Mouse (Mus musculus): ENCODE data around the gene Zgpat. TPM values are rescaled to one million over a fixed set of nuclear protein-coding genes. Genes with fewer than 3 reads are reported as not detected.

Zgpat gene
- polyA plus RNA-seq (2015; fragmentation: Nextera tagmentation; extraction: Ambion mirVana) = 21.8 and 22.9 TPM in 2 replicates

DNA sequence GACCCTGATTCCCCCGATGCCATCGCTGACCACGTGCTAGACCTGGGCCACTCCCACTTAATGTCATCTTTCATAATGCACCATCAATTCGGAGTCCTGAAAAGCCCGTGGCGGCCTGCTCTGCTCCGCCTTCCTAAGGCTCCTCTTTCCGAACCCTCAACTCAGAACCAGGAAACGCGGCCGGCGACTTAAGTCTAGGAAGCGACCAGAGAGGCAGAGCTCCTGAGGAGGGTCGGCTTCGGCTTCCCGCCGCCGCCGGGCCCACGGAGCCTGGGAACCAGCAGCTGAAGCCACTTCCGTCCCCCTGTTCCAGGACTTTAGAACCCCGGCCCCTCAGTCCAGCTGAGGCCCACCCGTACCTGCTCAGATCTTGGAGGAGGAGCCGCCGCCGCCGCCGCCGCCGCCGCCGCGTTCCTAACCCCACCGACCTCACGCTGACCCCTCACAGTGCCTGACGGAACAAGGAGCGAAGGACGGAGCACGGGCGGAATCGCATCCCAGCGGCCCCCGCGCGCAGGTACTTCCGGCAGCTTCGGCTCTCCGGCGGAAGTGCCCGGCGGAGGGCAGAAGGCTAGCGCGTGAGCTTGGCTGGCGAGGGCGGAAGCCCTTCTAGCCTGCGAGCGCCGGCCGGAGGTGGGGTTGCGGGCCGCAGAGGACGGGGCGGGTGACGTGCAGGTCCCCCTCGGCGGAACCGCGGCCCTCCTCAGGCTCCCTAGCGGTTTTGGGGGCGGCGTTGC, at the start of gene Zgpat, which contains the start of gene Arfrp1:
TSS of gene Zgpat (plus strand) at position 69 of the 737 bp plus-strand sequence.
TSS of gene Arfrp1 (minus strand) at position 545 of the 737 bp plus-strand sequence.

DNA sequence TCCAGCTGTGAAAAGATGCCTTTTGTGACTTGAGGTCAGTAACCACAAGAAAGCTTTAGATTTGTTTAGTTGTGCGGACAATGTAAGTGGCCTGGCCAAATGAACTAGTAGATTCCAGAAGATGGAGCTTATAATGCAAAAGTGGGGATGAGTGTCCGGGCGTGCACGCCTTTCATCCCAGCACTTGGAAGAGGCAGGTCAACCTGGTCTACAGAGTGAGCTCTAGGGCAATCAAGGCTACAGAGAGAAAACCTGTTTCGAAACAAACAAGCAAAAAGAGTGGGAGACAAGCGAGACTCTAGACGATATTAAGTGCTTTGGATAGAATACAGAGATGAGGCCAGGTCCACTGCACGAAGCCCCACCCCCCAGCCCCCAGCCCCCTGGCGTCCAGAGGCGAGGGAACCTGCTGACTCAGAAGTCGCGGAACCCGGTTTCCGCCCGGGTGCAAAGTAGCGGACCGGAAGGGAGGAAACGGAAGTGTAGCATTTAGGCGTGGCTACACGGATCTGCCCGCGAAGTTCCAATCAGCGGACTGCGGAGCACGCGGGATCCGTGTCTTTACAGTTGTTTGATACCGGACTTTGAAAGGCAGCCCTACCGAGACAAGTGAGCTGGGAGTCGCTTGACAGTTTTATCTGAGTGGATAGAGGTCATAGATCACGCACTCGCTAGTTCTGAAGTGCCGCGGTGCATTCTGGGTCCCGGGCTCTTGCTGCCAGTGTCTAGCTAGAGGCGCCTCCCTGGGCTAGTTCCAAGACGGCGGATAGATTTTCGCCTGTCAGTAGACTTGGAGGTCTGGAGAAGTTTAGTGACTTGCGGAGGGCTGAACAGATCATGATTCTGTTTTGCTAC, 45.3 kb upstream of the Zgpat start, which contains the start of gene Rtel1:
TSS of gene Rtel1 (plus strand) at position 492 of the 855 bp plus-strand sequence.

DNA sequence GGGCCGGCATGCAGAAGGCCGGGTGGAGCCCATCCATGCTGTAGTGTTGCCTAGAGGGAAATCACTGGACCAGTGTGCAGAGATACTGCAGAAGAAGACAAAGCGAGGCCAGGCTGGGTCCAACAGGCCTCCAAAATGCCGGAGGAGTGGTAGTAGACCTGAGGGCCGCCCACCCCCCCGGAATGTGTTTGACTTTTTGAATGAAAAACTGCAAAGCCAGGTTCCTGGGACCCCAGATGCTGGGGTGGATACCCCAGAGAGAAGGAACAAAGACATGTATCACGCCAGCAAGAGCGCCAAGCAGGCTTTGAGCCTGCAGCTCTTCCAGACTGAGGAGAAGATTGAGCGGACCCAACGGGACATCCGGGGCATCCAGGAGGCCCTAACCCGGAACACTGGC, 15.1 kb downstream of the Zgpat start, which contains the start of gene Lime1:
TSS of gene Lime1 (plus strand) at position 301 of the 400 bp plus-strand sequence.

Other genes with a start within 250 kb of the Zgpat start
- gene Kcnq2, start 229.6 kb upstream of the Zgpat start, polyA plus RNA-seq (2015; fragmentation: Nextera tagmentation; extraction: Ambion mirVana) = not detected in 2 replicates
- 16.3 and 16.6 TPM in 2 replicates for gene Eef1a2, start 207.9 kb upstream of the Zgpat start, polyA plus RNA-seq (2015; fragmentation: Nextera tagmentation; extraction: Ambion mirVana)
- 122 and 132 TPM in 2 replicates for gene Ppdpf, start 177.7 kb upstream of the Zgpat start, polyA plus RNA-seq (2015; fragmentation: Nextera tagmentation; extraction: Ambion mirVana)
- gene Ptk6, start 162.1 kb upstream of the Zgpat start, polyA plus RNA-seq (2015; fragmentation: Nextera tagmentation; extraction: Ambion mirVana) = 0.18 TPM in 1 of 2 replicates, not detected in the other
- 0.05 and 0.10 TPM in 2 replicates for gene Srms, start 151.7 kb upstream of the Zgpat start, polyA plus RNA-seq (2015; fragmentation: Nextera tagmentation; extraction: Ambion mirVana)
- 0.15 TPM in 1 of 2 replicates, not detected in the other for gene Fndc11, start 144.9 kb upstream of the Zgpat start, polyA plus RNA-seq (2015; fragmentation: Nextera tagmentation; extraction: Ambion mirVana)
- 0.68 and 0.71 TPM in 2 replicates for gene Helz2, start 122.9 kb upstream of the Zgpat start, polyA plus RNA-seq (2015; fragmentation: Nextera tagmentation; extraction: Ambion mirVana)
- gene Gmeb2, start 76.9 kb upstream of the Zgpat start, polyA plus RNA-seq (2015; fragmentation: Nextera tagmentation; extraction: Ambion mirVana) = 4.3 and 4.9 TPM in 2 replicates
- 0.15 and 0.42 TPM in 2 replicates for gene Stmn3, start 50.4 kb upstream of the Zgpat start, polyA plus RNA-seq (2015; fragmentation: Nextera tagmentation; extraction: Ambion mirVana)
- gene Rtel1, start 45.2 kb upstream of the Zgpat start, polyA plus RNA-seq (2015; fragmentation: Nextera tagmentation; extraction: Ambion mirVana) = 12.0 and 13.4 TPM in 2 replicates
- gene Arfrp1, start 476 bp downstream of the Zgpat start, polyA plus RNA-seq (2015; fragmentation: Nextera tagmentation; extraction: Ambion mirVana) = 38.2 and 40.4 TPM in 2 replicates
- gene Lime1, start 15.2 kb downstream of the Zgpat start, polyA plus RNA-seq (2015; fragmentation: Nextera tagmentation; extraction: Ambion mirVana) = 7.3 and 8.7 TPM in 2 replicates
- gene Zbtb46, start 94.5 kb downstream of the Zgpat start, polyA plus RNA-seq (2015; fragmentation: Nextera tagmentation; extraction: Ambion mirVana) = 5.7 and 6.2 TPM in 2 replicates
- 0.18 and 0.28 TPM in 2 replicates for gene Abhd16b, start 128.3 kb downstream of the Zgpat start, polyA plus RNA-seq (2015; fragmentation: Nextera tagmentation; extraction: Ambion mirVana)
- gene Tpd52l2, start 132.2 kb downstream of the Zgpat start, polyA plus RNA-seq (2015; fragmentation: Nextera tagmentation; extraction: Ambion mirVana) = 111 and 112 TPM in 2 replicates
- gene Dnajc5, start 155.6 kb downstream of the Zgpat start, polyA plus RNA-seq (2015; fragmentation: Nextera tagmentation; extraction: Ambion mirVana) = 67.9 and 68.2 TPM in 2 replicates
- 47.7 and 48.8 TPM in 2 replicates for gene Uckl1, start 220.0 kb downstream of the Zgpat start, polyA plus RNA-seq (2015; fragmentation: Nextera tagmentation; extraction: Ambion mirVana)
- 34.5 and 34.7 TPM in 2 replicates for gene Prpf6, start 226.9 kb downstream of the Zgpat start, polyA plus RNA-seq (2015; fragmentation: Nextera tagmentation; extraction: Ambion mirVana)
- gene Zfp512b, start 227.9 kb downstream of the Zgpat start, polyA plus RNA-seq (2015; fragmentation: Nextera tagmentation; extraction: Ambion mirVana) = 17.3 and 20.1 TPM in 2 replicates
- 2.4 and 2.5 TPM in 2 replicates for gene Samd10, start 234.3 kb downstream of the Zgpat start, polyA plus RNA-seq (2015; fragmentation: Nextera tagmentation; extraction: Ambion mirVana)